Mouse (Mus musculus): ENCODE measurements around the gene Rps21.

GRCm38 (mm10) chr2:180250930-180251611, 6.1 kb upstream of the Rps21 start:
- no peak for TF ChIP-seq POLR2A (IDR thresholded peaks at IDR 0.05; ENCODE audit: extremely low read depth, insufficient read depth, low read length)
- TF ChIP-seq CTCF (IDR thresholded peaks at IDR 0.05; ENCODE audit: extremely low read depth, insufficient read depth, low read length), result peak; percentile 98
